Mouse (Mus musculus) testis, adult 2 months (tissue): ENCODE measurements around the gene Ddx18. TPM values are rescaled to one million over a fixed set of nuclear protein-coding genes. Genes with fewer than 3 reads are reported as not detected.

ENCODE experiments used
- H3K27ac ChIP-seq: fragments of 200-500 bp; 2 replicates; pipeline ENCODE4 v1.5.1; 2012; ENCODE audit warnings: low read depth, low read length; ENCODE audit not compliant: control insufficient read depth, insufficient read depth
- H3K27me3 ChIP-seq: fragments of 200-500 bp; 2 replicates; pipeline ENCODE4 v1.6.1; 2012; ENCODE audit warnings: mild to moderate bottlenecking, low read length, moderate library complexity; ENCODE audit not compliant: control insufficient read depth, insufficient read depth
- H3K36me3 ChIP-seq: fragments of 200-500 bp; 2 replicates; pipeline ENCODE4 v1.6.1; 2012; ENCODE audit warnings: mild to moderate bottlenecking, low read length; ENCODE audit not compliant: control insufficient read depth, insufficient read depth
- H3K4me1 ChIP-seq: fragments of 200-500 bp; 2 replicates; pipeline ENCODE4 v1.6.1; 2012; ENCODE audit warnings: low read length; ENCODE audit not compliant: control insufficient read depth, insufficient read depth
- H3K4me3 ChIP-seq: fragments of 200-500 bp; 2 replicates; pipeline ENCODE4 v1.5.1; 2012; ENCODE audit warnings: low read depth, mild to moderate bottlenecking, low read length, moderate library complexity, mixed read lengths; ENCODE audit not compliant: control insufficient read depth
- CTCF ChIP-seq: fragments of 200-500 bp; IDR thresholded peaks from 2 replicates; pipeline ENCODE4 v1.5.1; 2012; ENCODE audit warnings: low read depth, mild to moderate bottlenecking, inconsistent platforms, low read length, moderate library complexity; ENCODE audit not compliant: control insufficient read depth, insufficient read depth, insufficient replicate concordance
- POLR2A ChIP-seq: fragments of 200-500 bp; IDR thresholded peaks from 2 replicates; pipeline ENCODE4 v1.6.1; 2012; ENCODE audit warnings: low read depth, mild to moderate bottlenecking, inconsistent platforms, low read length, moderate library complexity; ENCODE audit not compliant: control insufficient read depth
- polyA plus RNA-seq: library from polyadenylated mRNA; depleted of rRNA; stranded (reverse); fragments of >200 nt; gene quantifications from 2 replicates; pipeline ENCODE4 v1.2.3, GENCODE M21; 2012; rRNA removed

Ddx18 gene
- polyA plus RNA-seq, 1 experiment = 56.6 TPM

GRCm38 (mm10) chr1:121518609-121519008, 49.2 kb downstream of the Ddx18 start:
- H3K27me3 ChIP-seq = no peaks in the 10 kb centered on the region
- no peak for TF ChIP-seq CTCF
- no peak for TF ChIP-seq POLR2A
- H3K4me3 ChIP-seq = no peak overlapping the region
- no peaks in the 10 kb centered on the region for H3K36me3 ChIP-seq
- no peak overlapping the region for H3K27ac ChIP-seq
- H3K4me1 ChIP-seq = no peaks in the 10 kb centered on the region

- TF ChIP-seq POLR2A = no peak
- TF ChIP-seq CTCF = no peak
- no peaks in the 10 kb centered on the region for H3K36me3 ChIP-seq
- no peaks in the 10 kb centered on the region for H3K4me1 ChIP-seq
- H3K27me3 ChIP-seq = no peaks in the 10 kb centered on the region
- H3K27ac ChIP-seq = no peak overlapping the region
- H3K4me3 ChIP-seq = no peak overlapping the region
These were observed 55.8 kb downstream of the Ddx18 start for GRCm38 (mm10) chr1:121511966-121512365.

- no peaks in the 10 kb centered on the region for H3K36me3 ChIP-seq
- no peaks in the 10 kb centered on the region for H3K4me1 ChIP-seq
- no peak overlapping the region for H3K27ac ChIP-seq
- H3K27me3 ChIP-seq = no peaks in the 10 kb centered on the region
- no peak overlapping the region for H3K4me3 ChIP-seq
- TF ChIP-seq POLR2A (no peak), CTCF (no peak)
These were observed 56.6 kb downstream of the Ddx18 start for GRCm38 (mm10) chr1:121511186-121511585.

- no peaks in the 10 kb centered on the region for H3K36me3 ChIP-seq
- no peak overlapping the region for H3K27ac ChIP-seq
- H3K27me3 ChIP-seq = no peaks in the 10 kb centered on the region
- TF ChIP-seq CTCF = no peak
- no peak for TF ChIP-seq POLR2A
- no peak overlapping the region for H3K4me3 ChIP-seq
- no peaks in the 10 kb centered on the region for H3K4me1 ChIP-seq
These were observed 57.2 kb downstream of the Ddx18 start for GRCm38 (mm10) chr1:121510420-121511140.

- Histone ChIP-seq H3K36me3 (no peaks in the 10 kb centered on the region), H3K27me3 (no peaks in the 10 kb centered on the region), H3K4me1 (no peaks in the 10 kb centered on the region), H3K27ac (no peak overlapping the region), H3K4me3 (no peak overlapping the region)
- no peak for TF ChIP-seq POLR2A
- TF ChIP-seq CTCF = no peak
These were observed 59.1 kb downstream of the Ddx18 start for GRCm38 (mm10) chr1:121508729-121509128.

Other genes starting within 250 kb of the Ddx18 start
- 64.7 and 80.3 TPM in 2 replicates for gene Insig2, start 235.4 kb downstream of the Ddx18 start, polyA plus RNA-seq
- gene Ccdc93, start 136.9 kb downstream of the Ddx18 start, polyA plus RNA-seq = 5.2 and 5.8 TPM in 2 replicates
- 6.7 and 7.7 TPM in 2 replicates for gene Htr5b, start 39.5 kb downstream of the Ddx18 start, polyA plus RNA-seq